Mouse (Mus musculus): ENCODE measurements around the gene Ube2f. TPM values are rescaled to one million over a fixed set of nuclear protein-coding genes. Genes with fewer than 3 reads are reported as not detected.

Ube2f gene
- 10 to 100 TPM; 52.5 to 55.5 TPM for total RNA-seq (2021)
- long read RNA-seq, experiment 1, full-length matches to known transcripts = 49 of 59 reads
- long read RNA-seq, experiment 1, partial matches to known transcripts = 4 of 59 reads
- long read RNA-seq, experiment 1, other reads (novel, unspliced or antisense) = 6 of 59 reads
- long read RNA-seq, experiment 2, full-length matches to known transcripts = 46 of 60 reads
- long read RNA-seq, experiment 2, partial matches to known transcripts = 4 of 60 reads
- long read RNA-seq, experiment 2, other reads (novel, unspliced or antisense) = 10 of 60 reads

DNA sequence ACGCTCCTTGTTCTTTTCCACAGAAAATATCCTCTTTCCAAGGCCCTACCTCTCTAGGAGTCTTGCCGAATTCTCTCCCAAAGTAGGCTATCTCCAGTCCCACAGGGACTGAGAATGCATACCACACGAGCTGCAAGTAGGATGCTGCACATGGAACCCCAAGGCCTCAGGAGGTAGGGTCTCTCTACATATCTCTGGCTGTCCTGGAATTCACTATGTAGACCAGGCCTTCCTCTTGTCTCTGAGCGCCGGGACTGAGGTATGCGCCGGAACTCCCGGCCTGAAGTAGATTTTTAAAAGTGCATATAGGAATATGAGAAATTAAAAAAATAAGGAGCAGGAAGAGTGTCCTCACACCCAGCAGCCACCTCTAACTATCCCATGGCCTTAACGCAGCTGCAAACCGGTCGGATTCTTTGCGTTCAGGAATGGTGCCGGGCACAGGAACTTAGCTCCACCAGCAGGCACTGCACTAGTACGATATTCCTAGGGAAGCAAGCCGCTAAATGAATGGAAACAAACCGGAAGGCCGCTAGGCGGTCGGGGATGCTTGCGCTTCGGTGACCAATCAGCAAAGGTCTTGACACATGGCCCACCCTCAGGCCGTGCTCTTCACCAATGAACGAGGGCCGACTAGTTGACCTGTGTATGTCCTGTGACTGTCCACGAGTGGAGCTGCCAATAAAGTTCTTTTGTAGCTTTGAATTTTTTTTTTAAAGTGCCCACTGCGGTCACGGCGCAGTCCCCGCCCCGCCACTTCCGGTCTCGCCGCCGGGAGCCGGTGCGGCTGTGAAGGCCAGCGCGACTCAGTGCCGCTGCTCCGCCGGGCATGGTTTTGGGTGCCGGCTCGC, at the start of gene Ube2f:
Gene Ube2f (plus strand): TSS at position 741 of the 851 bp plus-strand sequence.
- DNase-seq (ENCODE audit: low spot score in 2 of 2) = peak; percentile 77 to 89

DNA sequence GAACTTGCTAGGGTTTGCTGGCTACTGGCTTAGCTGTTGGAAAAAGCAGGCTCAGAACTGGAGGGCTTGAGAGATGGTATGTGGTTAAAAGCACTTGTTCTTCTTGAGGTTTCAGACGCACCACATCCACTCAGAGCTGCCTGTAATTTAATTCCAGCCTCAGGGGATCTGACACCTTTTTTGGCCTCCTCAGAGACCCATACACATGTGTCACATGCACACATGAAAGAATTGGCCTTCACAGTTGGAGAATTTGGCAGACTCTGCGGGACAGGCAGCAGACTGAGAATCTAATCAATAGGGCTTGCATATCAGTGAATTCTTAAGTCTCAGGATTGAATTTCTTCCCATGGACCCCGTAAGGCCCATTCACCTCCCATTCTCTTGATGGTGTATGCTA, 49.0 kb upstream of the Ube2f start:
- no peak for DNase-seq (ENCODE audit: low spot score in 2 of 2)

DNA sequence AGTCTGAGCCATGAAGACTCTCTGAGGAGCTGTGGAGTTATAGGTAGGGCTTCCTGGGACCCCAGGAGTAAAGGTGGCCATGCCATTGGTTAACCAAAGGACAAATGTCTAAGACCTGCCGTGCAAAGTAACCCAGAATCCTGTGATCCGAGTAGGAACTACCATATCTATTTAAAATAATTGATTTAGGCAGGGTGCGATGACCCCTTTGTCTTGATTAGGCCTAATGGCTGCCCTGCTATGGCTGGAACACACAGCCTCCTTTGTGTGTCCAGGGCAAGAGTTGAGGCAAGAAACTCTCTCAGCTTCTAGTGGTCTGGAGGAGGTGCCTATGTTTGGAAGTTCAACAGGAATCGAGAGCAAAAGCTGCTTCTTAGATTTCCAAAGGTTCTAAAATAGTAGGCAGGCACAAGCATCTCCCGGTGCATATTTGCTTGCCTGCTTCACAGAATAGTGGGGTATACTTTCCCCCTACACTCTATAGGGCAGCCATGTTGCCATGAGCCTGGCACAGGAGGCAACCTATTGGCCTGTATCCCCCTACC, 45.8 kb upstream of the Ube2f start:
- DNase-seq (ENCODE audit: low spot score in 2 of 2) = no peak

DNA sequence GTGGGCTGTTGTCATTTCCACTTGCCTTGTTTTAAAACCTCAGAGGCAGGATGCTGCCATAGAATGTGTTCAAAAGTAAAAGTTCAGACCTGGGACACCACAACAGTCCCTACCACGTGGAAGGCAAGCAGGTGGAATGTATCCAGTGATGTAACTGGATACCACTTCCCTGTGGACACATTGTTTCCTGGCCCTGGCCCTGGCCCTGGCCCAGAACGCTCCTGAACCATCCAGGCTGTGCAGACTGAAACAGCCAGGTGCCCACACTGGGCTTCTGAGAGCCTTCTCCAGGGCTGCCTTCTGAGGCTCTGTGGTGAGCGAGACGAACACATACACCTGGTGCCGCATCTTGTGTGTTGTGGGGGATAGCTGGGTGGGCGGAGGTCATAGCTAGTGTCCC, 44.5 kb upstream of the Ube2f start:
- DNase-seq (ENCODE audit: low spot score in 2 of 2) = no peak

DNA sequence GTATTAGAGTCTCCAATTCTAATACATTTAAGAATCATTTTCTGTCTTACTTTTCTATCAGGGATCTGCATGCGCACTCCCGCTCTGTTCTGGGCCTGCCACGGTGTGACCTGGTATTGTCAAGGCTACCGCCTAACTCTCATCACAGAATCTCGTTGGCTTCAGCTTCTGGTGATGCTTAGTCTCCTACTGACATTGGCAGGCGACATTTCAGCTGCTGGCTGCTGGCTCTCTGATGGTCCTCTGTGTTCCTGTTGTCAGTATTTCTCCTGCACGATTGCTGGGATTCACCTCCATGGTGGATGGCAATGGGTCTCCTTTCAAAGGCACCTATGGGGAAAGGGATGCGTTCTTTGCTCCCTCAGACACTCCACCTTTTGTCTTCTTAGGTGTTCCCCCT, 43.8 kb upstream of the Ube2f start:
- no peak for DNase-seq (ENCODE audit: low spot score in 2 of 2)

DNA sequence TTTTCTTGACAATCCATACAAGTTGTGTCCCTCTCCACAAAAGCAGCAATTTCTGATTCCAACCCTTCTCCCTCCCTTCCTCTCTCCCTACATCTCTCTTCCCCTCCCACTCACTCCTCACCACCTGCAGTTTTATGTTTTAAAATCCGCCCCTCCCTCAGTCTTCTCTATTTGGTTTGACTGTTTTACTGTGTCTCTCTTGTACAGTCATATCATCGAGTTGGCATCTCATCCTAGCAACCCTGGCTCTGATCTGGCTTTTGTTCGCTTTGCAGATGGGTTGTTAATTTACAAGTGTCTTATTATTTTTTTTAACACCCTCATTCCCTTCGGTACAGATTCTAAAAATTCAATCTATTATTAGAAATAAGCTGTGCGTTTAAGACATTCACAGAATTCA, 43.2 kb upstream of the Ube2f start:
- no peak for DNase-seq (ENCODE audit: low spot score in 2 of 2)

DNA sequence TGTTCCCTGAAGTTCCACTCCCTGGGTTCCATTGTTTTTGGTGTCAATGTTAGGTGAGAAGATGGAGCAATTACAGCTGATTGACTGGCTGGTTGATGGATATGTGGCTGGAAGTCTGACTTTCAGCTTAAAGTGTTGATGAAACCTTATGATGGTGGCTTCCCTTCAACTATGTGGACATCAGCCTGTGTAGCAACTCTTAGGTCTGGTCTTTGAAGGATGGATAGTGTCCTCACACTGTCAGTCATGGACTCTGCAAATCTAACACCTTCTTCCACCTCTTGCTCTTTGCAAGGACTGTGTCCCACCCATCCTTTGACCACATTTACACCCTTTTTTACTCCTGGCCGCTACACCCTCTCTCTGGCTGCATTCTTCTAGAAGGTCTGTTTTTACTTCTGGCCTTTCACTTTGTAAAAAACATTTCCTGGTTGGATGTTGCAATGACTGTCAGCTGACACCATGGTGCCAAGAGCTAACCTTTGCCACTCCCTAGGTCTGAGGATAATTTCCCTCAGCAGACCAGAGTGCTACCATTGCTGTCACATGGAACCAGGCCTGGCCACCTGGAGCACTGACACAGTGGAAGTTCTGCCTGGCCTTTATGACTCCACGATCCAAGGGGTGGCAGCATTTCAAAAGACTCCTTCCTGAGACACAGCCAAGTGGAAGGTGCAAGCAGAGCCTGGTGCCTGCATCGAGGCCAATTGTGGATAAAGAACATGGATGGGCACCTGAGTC, 42.6 kb upstream of the Ube2f start:
- DNase-seq (ENCODE audit: low spot score in 2 of 2) = no peak

DNA sequence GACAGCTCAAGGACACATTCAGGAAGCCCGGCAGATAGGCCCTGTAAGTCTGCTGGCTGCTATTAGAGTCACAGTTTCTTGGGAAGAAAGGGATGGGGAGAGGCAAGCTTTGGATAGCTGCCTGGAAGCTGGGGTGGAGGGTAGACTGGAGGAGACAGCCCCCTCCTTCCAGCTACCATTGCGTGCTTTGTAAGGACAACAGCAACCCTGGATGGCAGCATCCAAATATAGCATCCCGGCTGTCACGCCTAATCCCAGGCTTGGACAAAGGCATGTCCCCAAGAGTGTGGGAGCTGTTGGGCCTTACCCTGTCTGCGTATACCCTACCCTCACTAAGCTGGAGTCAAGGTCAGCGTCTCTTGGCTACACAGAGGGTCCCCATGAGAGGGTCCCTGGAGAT, 40.8 kb upstream of the Ube2f start:
- DNase-seq (ENCODE audit: low spot score in 2 of 2) = peak in 1 of 2 experiments; percentile 49

DNA sequence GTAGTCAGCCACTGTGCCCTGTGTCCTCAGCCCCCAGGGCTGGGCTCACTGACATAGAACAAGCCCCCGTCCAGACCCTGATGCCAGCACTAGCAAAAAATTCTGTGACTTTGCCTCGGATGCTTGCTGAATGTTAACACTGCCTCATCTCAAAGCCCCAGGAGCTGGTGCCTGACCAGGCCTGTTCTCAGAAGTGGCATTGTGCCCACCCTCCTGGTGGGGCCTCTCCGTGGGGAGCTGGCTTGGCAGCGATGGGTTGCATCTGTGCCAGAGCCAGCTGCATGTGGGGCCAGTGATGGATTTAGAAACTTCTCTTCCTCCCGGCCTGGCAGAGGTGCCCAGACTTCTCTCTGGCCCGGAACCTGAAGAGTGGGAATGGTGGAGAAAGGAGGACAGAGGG, 40.3 kb upstream of the Ube2f start:
- DNase-seq (ENCODE audit: low spot score in 2 of 2) = peak; percentile 47 to 81

DNA sequence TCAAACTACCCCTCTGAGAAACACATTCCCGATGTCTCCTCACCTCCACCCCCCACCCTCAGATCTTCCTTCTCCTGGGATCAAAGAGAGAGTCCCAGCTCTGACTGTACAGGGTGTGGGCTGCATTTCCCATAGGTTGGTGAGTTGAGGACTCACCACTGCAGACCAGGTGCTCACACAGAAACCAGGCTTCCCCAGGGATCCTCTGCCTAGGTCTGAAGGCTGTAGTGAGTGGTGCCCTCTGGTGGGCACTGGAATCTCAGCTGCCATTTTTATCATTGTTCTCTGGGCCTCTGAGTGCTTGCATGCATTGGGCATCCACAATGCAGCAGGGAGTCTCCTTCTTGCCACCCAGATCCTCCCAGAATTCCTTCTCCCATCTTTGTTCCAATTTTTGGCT, 39.0 kb upstream of the Ube2f start:
- DNase-seq (ENCODE audit: low spot score in 2 of 2) = peak in 1 of 2 experiments; percentile 41

DNA sequence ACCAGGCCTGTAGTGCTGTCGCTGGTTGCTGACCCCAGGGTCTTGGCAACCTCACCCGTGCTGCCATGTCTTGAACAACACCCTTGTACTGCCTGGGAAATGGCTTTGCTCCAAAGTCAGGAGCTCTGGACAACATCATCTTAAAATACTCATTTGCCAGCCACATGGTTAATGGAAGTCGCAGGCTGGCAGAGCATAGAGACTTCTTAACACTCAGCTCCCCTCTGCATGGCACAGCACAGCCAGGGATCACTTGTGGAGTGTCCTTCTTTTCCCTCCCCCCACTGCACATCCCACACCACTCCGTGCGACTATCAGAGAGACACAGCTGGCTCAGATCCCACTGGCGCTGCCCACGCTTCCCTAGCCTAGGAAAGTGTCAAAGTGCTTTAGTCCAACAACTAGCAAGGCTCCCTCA, 38.5 kb upstream of the Ube2f start:
- DNase-seq (ENCODE audit: low spot score in 2 of 2) = no peak

DNA sequence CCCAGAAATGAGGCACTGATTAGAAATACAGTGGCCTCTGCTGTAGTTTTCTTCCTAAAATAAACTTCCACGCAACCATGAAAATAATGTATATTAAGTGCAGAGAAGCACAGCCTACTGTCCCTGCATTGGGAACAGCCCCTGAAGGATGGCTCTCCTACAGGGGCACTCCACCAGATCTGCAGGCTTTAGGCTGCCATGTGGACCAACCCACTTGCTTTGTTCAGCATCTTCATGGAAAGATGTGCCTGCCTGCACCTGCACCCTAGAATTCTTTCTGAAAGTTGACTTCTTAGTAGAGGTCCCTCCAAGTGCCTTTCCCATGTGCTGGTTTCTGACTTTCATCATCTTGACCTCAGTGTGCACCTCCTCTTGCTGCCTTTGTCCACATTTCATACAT, 34.8 kb upstream of the Ube2f start:
- no peak for DNase-seq (ENCODE audit: low spot score in 2 of 2)

DNA sequence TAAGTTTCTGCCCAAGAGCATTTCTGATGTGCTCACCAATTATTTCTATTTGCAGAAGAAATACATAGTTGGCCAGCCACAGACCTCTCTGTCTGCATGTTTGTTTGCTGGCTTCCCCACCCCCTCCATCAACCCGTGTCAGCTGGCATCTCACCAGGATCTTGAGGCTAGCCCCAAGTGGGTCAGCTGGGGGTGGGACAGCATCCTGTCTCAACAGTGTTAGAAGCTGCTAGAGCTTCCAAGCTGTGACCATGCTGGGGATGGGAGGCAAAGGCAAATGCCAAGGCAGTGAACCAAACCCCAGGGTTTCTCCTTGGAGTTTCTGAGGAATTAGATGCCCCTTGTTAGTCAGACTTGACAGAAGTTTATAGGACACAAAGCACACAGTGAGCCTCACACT, 34.1 kb upstream of the Ube2f start:
- DNase-seq (ENCODE audit: low spot score in 2 of 2) = no peak

DNA sequence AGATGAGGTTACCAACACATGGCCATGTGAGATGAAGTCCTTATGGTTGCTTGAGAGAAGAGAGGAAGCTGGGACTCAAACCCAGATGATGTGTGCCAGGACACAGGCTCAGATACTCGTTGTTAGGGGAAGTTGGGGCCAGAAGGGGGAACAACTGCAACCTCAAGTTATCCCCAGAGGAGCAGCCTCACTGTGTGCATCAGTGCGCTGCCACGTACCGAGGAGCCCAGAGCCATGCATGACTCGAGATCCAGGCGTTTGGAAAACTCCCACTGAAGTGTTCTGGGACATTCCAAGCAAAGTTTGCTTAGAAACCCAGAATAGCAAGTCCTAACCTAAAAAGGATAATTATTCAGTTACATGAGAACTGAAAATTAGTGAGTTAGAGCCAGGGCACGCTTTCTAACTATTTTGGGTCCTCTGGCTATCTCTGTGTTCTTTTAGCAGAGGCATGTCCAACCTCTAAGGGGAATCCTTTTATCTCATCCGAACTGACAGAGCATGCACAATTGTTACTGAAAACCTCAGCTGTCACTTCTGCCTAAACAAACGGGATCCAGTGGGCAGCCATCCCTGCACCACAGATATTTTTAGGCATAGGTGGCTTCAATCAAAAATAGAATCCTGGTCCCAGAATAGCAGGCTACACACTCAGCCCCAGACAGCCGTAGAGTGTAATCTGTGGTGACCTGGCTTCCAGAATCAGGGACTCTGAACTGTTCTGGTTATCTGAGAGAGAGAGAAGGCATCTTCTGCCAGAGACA, 33.4 kb upstream of the Ube2f start:
- peak in 1 of 2 experiments; percentile 23 for DNase-seq (ENCODE audit: low spot score in 2 of 2)

DNA sequence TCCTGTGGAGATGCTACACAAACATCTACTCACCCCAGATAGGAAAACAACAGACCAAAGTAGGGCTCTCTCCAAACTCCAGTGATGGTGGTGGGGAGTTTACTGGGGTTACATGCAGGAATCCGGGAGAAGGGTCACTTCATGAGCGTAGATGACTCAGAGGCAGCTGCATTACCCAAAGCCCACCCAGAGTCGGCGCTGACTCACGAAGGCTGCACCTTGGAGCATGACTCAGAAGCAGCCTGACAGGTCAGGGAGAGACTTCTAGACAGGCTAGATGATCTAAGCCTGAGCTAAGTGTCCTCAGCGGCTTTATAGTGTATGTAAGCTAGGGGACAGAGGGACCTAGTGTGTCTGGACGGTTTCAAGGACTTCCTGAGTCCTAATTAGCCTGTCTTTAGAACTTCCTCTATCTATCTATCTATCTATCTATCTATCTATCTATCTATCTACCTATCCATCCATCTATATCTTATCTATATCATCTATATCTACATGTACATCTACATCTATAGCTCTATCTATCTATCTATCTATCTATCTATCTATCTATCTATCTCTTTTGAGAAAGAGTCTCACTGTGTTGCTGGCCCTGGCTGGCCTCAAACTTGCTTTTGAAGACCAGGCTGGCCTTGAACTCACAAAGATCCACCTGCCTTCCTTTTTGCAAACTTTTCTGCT, 30.3 kb upstream of the Ube2f start:
- no peak for DNase-seq (ENCODE audit: low spot score in 2 of 2)

DNA sequence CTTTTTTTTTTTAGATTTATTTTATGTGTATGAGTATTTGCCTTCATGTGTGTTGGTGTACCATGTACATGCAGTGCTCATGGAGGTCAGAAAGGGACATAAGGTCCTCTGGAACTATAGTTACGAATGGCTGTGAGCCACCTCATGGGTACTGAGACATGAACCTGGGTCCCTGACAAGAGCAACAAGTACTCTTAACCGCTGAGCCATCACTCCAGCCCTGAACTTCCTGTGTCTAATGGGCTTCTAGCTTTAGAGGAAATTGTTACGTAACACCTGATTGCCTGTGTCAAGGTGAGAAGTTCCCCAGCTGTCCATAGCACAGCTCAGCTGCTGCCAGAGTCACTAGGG, 29.8 kb upstream of the Ube2f start:
- DNase-seq (ENCODE audit: low spot score in 2 of 2) = no peak

DNA sequence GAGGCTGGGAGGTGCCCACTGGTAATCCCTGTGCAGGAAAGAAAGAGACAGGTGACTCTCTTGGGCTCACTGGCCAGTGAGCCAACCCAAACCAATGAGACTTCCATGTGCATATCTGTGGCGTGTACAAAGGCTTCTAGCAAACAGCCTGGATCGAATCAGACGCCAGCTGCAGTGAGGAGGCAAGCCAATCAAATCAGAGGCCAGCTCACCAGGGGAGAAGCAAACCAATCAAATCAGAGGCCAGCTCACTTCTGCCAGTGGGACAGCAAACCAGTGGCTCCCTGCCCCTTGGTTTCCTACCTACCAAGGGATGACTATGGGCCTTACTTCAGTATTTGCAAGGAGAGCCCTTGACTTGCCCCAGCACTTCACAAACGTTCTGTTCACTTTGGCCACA, 23.5 kb upstream of the Ube2f start:
- no peak for DNase-seq (ENCODE audit: low spot score in 2 of 2)

DNA sequence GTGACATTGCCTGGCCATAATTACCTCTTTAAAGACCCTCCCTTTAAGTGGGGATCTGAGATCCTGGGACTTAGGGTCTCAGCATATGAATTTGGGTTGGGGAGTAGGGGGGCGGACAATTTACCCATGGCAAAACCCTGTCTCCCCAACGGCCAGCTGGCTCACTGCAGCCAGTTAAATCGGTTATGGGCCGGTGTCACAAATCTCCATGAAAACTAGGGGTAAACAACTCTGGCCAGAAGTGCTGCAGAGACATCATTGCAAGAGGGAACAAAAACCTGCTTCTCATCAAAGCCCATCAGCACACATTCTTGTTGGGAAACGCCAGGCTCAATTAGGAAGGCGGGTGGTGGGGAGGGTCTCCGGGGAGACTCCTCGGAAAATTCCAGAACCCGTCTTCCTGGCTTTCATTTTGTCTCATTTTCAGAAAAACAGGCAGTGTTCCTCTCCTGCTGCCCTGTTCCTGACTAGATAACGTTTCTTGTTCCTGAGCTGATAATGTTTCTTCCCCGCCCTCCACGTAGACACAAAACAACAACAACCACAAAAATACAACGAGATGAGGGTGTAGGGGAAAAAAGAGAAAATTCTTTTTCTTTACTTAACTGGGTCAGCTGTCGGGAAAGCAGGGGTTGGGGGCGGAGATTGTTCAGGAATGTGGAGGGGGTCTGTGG, 22.6 kb upstream of the Ube2f start:
- DNase-seq (ENCODE audit: low spot score in 2 of 2) = no peak

DNA sequence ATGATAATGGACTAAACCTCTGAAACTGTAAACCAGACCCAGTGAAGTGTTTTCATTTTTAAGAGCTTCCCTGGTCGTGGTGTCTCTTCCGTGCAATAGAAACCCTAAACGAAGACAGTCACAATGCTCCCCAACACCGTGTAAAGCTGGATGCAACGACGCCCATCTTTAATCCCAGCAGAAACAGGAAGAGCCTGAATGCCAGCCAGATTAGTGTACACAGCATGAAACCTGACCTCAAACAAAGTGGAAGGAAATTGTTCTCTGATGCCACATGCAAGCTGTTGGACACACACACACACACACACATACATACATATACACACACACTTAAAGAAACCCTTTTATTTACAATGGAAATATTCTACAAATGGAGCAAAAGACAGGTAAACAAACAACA, 19.0 kb upstream of the Ube2f start:
- no peak for DNase-seq (ENCODE audit: low spot score in 2 of 2)

DNA sequence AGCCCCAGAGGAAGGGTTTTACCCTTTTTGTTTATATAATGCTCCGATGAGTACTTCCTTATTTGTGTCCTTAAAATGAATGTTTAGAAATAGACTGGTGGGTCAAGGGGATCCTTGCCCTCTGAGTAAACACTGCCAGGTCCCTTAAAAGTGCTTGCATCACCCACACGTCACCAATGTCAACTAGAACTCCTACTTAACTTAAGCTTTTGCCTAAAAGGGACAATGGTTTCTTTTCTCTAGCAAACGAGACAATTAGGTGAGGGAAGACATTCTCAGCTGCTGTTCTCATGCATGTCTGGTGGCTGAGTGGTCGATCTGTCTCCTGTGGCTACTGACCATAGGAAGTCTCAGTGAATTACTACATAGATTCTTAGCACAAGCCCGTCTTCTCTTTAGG, 18.2 kb upstream of the Ube2f start:
- no peak for DNase-seq (ENCODE audit: low spot score in 2 of 2)

Data from gastrocnemius, postnatal 4 days (tissue).